Comparison of ENCODE assay signal across 8 mouse cellular contexts in genomic region chr11:77784894-77785293, GRCm38 (mm10). TPM values are rescaled to one million over a fixed set of nuclear protein-coding genes. Genes with fewer than 3 reads are reported as not detected.
DNase-seq lines count a peak whose midpoint lies in the region; ATAC-seq and TF ChIP-seq lines count a peak whose summit lies in the region.
"Had no signal": no experiment of that assay in that cellular context is flagged by ENCODE, and none has a peak within 500 bp of the region (broad histone marks: within the 10 kb centered on the region; RNA-seq: fewer than 3 reads in every experiment).

No protein-coding gene starts in this region.

- peak overlapping the region; percentile 94 for H3K27ac ChIP-seq in kidney, embryonic 15.5 days
- H3K27ac ChIP-seq in bone marrow macrophage, adult 2 months (ENCODE audit: insufficient read depth, low read depth, low read length) = peak overlapping the region; percentile 96
- H3K27ac ChIP-seq in liver, embryonic 16.5 days (ENCODE audit: low read length) = peak overlapping the region; percentile 93

- 67% methylated on average over 9 of the region's 9 CpGs for WGBS in kidney, embryonic 15.5 days
- WGBS in liver, embryonic 16.5 days (ENCODE audit: insufficient replicate concordance) = 19% methylated on average over 9 of the region's 9 CpGs

- H3K36me3 ChIP-seq in kidney, embryonic 15.5 days = 0 out of 2 replicates have a peak, but pooled peaks cover 5% of the 10 kb centered on the region
- H3K36me3 ChIP-seq in erythroblast, embryonic 14.5 days (ENCODE audit: control insufficient read depth) = peaks cover 76% of the 10 kb centered on the region
- H3K36me3 ChIP-seq in liver, embryonic 16.5 days (ENCODE audit: control insufficient read depth, insufficient read depth) = no peaks in the 10 kb centered on the region

- TF ChIP-seq POLR2A in bone marrow macrophage, adult 2 months (IDR thresholded peaks at IDR 0.05; ENCODE audit: borderline replicate concordance, low read depth, low read length) = no peak

- H3K9ac ChIP-seq in kidney, embryonic 15.5 days = no peak overlapping the region
- H3K9ac ChIP-seq in liver, embryonic 16.5 days (ENCODE audit: low read depth, low read length) = peak overlapping the region; percentile 65

- 0 out of 2 replicates have a peak, but pooled peaks have one; percentile 3 for TF ChIP-seq CTCF in bone marrow macrophage, adult 2 months (IDR thresholded peaks at IDR 0.05; ENCODE audit: low read depth, low read length)

- no peak for ATAC-seq in kidney, embryonic 15.5 days (replicated peaks; ENCODE audit: low FRiP score)
- peak; percentile 78 for ATAC-seq in liver, embryonic 16.5 days (ENCODE audit: low read depth)

- no peak overlapping the region for H3K4me3 ChIP-seq in kidney, embryonic 15.5 days (replicated peaks)
- H3K4me3 ChIP-seq in bone marrow macrophage, adult 2 months (ENCODE audit: insufficient read depth, low read length) = no peak overlapping the region
- peak overlapping the region; percentile 64 for H3K4me3 ChIP-seq in erythroblast, embryonic 14.5 days (replicated peaks)
- peak overlapping the region; percentile 51 for H3K4me3 ChIP-seq in liver, embryonic 16.5 days (ENCODE audit: low read depth, low read length)

- no peaks in the 10 kb centered on the region for H3K27me3 ChIP-seq in kidney, embryonic 15.5 days
- H3K27me3 ChIP-seq in erythroblast, embryonic 14.5 days (ENCODE audit: control insufficient read depth) = no peaks in the 10 kb centered on the region
- no peaks in the 10 kb centered on the region for H3K27me3 ChIP-seq in liver, embryonic 16.5 days (ENCODE audit: control insufficient read depth, insufficient read depth, low read depth, low read length)

- peak overlapping the region; percentile 2; the same call in 1 of the 2 replicates for H3K4me2 ChIP-seq in kidney, embryonic 15.5 days
- H3K4me2 ChIP-seq in liver, embryonic 16.5 days (ENCODE audit: low read depth, low read length) = peak overlapping the region; percentile 89

- peaks cover 65% of the 10 kb centered on the region for H3K4me1 ChIP-seq in kidney, embryonic 15.5 days
- peaks cover 37% of the 10 kb centered on the region for H3K4me1 ChIP-seq in bone marrow macrophage, adult 2 months (ENCODE audit: control insufficient read depth, insufficient read depth, low read length)
- peaks cover 89% of the 10 kb centered on the region for H3K4me1 ChIP-seq in erythroblast, embryonic 14.5 days (ENCODE audit: control insufficient read depth)
- peaks cover 76% of the 10 kb centered on the region for H3K4me1 ChIP-seq in liver, embryonic 16.5 days (ENCODE audit: control insufficient read depth, low read depth, low read length)

- no peak for DNase-seq in kidney, adult 9 months
- DNase-seq in cerebellum, adult 9-10 months = no peak
- no peak for DNase-seq in adrenal gland, postnatal 25 days

- no peaks in the 10 kb centered on the region for H3K9me3 ChIP-seq in kidney, embryonic 15.5 days (replicated peaks)
- H3K9me3 ChIP-seq in erythroblast, embryonic 14.5 days (ENCODE audit: control insufficient read depth, low read length) = no peaks in the 10 kb centered on the region
- no peaks in the 10 kb centered on the region for H3K9me3 ChIP-seq in liver, embryonic 16.5 days (replicated peaks; ENCODE audit: control insufficient read depth, low read length)

RNA-seq across cellular contexts. Expression of gene Gm10277, which starts 2.7 kb away (rescaled TPM):
- 1.5 and 2.3 TPM in 2 replicates for polyA plus RNA-seq in kidney, embryonic 15.5 days (2015; fragmentation: Nextera tagmentation; extraction: Ambion mirVana)
- polyA plus RNA-seq in bone marrow macrophage, adult 2 months (2012; ENCODE audit: insufficient read depth, insufficient read length, missing spikeins) = not detected in 2 replicates
- not detected in 2 replicates for polyA plus RNA-seq in erythroblast, embryonic 14.5 days (2012)
- polyA plus RNA-seq in liver, embryonic 16.5 days (2015; fragmentation: Nextera tagmentation; extraction: Ambion mirVana) = 0.51 and 0.81 TPM in 2 replicates
- total RNA-seq in adrenal gland, postnatal 25 days (2021) = not detected in 2 replicates

RNA-seq across cellular contexts. Expression of gene Myo18a, which starts 21.8 kb away (rescaled TPM):
- 30.4 and 31.8 TPM in 2 replicates for polyA plus RNA-seq in kidney, embryonic 15.5 days (2015; fragmentation: Nextera tagmentation; extraction: Ambion mirVana)
- 41.3 and 45.3 TPM in 2 replicates for polyA plus RNA-seq in bone marrow macrophage, adult 2 months (2012; ENCODE audit: insufficient read depth, insufficient read length, missing spikeins)
- 5.1 and 7.7 TPM in 2 replicates for polyA plus RNA-seq in erythroblast, embryonic 14.5 days (2012)
- polyA plus RNA-seq in liver, embryonic 16.5 days (2015; fragmentation: Nextera tagmentation; extraction: Ambion mirVana) = 15.4 and 16.0 TPM in 2 replicates
- 60.7 and 84.2 TPM in 2 replicates for total RNA-seq in adrenal gland, postnatal 25 days (2021)

RNA-seq across cellular contexts. Expression of gene Cryba1, which starts 59.8 kb away (rescaled TPM):
- not detected in 2 replicates for polyA plus RNA-seq in kidney, embryonic 15.5 days (2015; fragmentation: Nextera tagmentation; extraction: Ambion mirVana)
- not detected in 2 replicates for polyA plus RNA-seq in bone marrow macrophage, adult 2 months (2012; ENCODE audit: insufficient read depth, insufficient read length, missing spikeins)
- polyA plus RNA-seq in erythroblast, embryonic 14.5 days (2012) = not detected in 2 replicates
- polyA plus RNA-seq in liver, embryonic 16.5 days (2015; fragmentation: Nextera tagmentation; extraction: Ambion mirVana) = not detected in 2 replicates
- not detected in 2 replicates for total RNA-seq in adrenal gland, postnatal 25 days (2021)
- polyA plus RNA-seq: large intestine, adult 2 months had no signal

Comparison
In these comparisons a context has a peak if more than half of its experiments do, and no peak if none do; other contexts are left out.
1. H3K4me3 ChIP-seq: peak in erythroblast, embryonic 14.5 days (single experiment) and liver, embryonic 16.5 days (single experiment); none in kidney, embryonic 15.5 days (single experiment) and bone marrow macrophage, adult 2 months (single experiment).
2. Peak in every context shown above with its lines, with median percentiles within 50 percentile points of each other: H3K27ac ChIP-seq.